Mouse (Mus musculus) neutrophil, adult 5-6 weeks (primary cell): Measurements from ENCODE around the gene Casq2. TPM values are rescaled to one million over a fixed set of nuclear protein-coding genes. Genes with fewer than 3 reads are reported as not detected.

Experiments
- ATAC-seq: fragments of 151-379, 151-347 bp; 2 replicates; pipeline ENCODE4 v1.8.0; 2017; ENCODE audit warnings: mild to moderate bottlenecking, moderate TSS enrichment; ENCODE audit not compliant: insufficient number of reproducible peaks, poor library complexity, low FRiP score, severe bottlenecking; ENCODE audit errors: extremely low read depth
- total RNA-seq: library from RNA; stranded (forward); fragments of 200-1000 nt; gene quantifications from 2 replicates; pipeline ENCODE4 v1.2.3, GENCODE M21; 2017

Casq2 gene
- total RNA-seq, 1 experiment from 2014 or later: not detected

- ATAC-seq: no peak
These were observed 15.9 kb upstream of the Casq2 start for GRCm38 (mm10) chr3:102070360-102070759.

GRCm38 (mm10) chr3:102071016-102071415 lies 15.2 kb upstream of the Casq2 start:
- no peak for ATAC-seq

GRCm38 (mm10) chr3:102079413-102079812 lies 6.8 kb upstream of the Casq2 start:
- ATAC-seq: no peak

GRCm38 (mm10) chr3:102081862-102082261 lies 4.4 kb upstream of the Casq2 start:
- ATAC-seq: no peak

- no peak for ATAC-seq
These were observed 2.5 kb upstream of the Casq2 start for GRCm38 (mm10) chr3:102083589-102084230.

DNA sequence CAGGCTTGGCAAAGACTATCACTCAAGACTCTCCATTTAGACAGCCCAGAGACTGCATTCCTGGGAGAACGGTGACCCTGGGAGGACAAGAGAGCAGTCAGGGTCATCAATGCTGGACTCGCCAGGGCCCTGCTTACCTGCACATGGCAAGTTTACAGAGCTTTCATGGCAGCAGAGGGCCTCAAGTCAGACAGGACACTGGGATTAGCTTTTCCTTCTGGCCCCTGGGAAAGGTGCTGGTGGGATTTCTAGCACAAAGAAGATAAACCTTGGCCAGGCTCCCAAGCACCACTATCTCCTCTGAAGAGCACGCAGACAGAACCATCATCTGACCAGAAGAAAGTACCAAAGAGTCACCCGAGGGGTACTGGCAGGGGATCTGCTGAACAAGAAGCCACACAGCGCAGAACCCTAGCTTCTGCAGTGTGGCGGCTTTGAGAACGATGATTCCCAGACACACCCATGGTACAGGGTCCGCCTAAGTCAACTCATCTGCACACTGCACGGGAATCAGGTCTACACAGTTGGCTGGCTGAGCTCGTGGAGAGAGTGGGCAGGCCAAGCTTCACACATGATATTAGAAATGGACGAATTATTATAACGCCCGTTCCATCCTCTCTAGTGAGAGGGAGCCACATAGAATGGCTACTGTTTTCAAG lies 1.3 kb upstream of the Casq2 start:
- ATAC-seq: no peak

DNA sequence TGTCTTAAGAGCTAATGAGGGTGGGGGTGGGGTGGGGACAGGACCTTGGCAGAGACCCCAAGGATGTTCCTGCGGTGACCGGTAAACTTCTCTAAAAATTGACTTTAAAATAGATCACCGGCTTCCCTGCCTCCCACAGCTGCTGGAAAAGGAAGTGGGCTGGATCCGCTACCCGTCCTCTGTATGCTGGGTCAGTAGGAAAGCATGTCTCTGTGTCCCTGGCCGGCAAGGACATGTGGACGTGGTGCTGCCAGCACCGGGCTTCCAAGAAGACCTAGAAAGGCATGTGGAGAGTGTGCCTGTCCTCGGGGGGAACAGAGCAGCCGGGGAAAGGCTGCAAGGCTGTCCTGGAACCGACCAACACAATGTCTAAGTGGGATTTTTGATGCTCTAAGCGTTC lies 496 bp upstream of the Casq2 start:
- no peak for ATAC-seq

DNA sequence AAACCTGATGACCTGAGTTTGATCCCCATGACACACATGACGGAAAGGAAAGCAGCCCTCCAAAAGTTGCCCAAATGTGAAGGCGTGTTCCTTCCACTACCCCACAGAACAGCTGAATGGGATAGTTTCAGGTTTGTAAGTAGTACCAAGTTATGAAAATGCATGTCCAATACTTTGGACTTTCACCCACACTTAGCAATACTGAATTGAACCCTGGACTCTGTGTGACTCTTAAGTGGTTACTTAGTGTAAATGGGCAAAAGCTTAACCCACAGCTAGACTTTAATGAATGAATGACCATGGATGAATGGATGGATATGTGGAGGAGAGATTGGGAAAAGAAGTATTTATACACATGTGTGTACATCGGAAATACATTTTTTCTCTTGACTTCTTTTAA lies 8.6 kb downstream of the Casq2 start:
- ATAC-seq: no peak

DNA sequence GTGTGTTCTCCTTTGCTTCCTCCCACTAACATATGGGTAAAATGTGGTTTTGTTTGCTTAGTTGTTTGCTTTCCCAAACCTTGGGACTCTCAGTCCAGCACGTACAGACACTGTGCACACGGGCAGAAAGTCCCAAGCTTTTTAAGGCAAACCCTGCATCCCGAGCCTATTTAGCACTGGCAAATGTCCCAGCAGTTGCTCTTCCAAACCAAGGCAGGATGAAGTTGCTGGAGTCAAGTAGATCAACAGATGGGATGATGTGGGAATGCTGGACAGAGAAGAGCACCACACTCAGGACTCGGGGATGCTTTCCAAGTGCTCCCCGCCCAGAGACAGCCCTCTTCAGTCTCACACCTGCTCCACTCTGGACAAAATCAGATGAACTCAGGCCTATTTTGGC lies 9.2 kb downstream of the Casq2 start:
- ATAC-seq: no peak

GRCm38 (mm10) chr3:102096366-102096765 lies 10.2 kb downstream of the Casq2 start:
- ATAC-seq: no peak

DNA sequence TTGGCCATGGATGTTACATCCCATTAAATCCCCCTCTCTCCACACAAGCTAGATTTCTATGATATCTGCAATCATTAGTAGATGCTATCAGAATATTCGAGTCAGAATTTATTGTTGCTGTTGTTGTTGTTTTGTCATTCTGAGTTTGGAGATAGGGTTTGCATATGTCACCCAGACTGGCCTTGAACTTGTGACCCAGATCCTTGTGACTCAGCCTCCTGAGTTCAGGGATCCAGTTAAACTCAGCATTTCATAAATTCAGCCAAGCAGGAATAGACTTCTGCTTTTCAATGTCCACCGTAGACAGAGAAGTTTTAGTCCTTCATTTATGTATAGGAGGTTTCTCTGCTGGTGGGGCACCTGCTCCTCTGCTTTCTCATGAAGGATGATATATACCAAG lies 10.8 kb downstream of the Casq2 start:
- no peak for ATAC-seq

DNA sequence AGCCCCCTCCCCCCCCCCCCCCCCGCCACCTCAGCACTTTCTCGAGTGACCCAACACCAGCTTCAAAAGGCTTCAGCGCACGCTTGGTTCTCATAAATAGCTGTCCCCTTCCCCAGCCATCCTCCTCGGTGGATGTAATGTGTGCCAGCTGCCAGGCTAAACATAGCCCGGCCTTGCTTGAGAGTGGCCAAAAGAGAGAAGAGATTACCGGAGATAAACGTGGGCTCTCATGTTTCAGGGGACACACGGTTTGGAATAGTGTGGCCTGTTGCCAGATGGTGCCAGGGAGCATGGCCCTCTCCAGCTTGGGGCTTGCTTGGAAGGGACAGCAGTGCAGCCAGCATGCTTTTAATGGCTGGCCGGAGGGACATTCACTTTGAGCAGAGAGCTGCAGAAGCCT lies 13.0 kb downstream of the Casq2 start:
- no peak for ATAC-seq

GRCm38 (mm10) chr3:102099793-102100192 lies 13.6 kb downstream of the Casq2 start:
- ATAC-seq: no peak

DNA sequence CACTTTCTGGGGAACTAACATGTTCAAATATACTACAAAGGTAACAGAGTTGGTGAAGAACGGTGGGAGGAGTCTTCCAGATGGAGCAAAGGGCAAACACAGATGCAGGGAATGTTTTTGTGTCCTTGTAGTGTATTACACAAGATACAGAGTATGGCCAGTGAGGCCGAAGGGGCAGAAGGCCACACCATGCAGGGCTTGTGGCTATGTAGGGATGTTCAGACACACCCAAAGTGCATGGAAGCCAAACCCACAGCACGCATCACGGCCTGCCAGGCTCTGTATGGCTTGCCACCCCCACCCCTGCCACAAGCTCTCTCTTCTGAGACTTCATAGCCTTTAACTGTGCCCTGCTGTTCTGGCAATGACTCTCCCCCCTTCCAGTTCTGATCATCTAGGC lies 15.2 kb downstream of the Casq2 start:
- ATAC-seq: no peak

GRCm38 (mm10) chr3:102103811-102104565 lies 17.8 kb downstream of the Casq2 start:
- ATAC-seq: no peak

DNA sequence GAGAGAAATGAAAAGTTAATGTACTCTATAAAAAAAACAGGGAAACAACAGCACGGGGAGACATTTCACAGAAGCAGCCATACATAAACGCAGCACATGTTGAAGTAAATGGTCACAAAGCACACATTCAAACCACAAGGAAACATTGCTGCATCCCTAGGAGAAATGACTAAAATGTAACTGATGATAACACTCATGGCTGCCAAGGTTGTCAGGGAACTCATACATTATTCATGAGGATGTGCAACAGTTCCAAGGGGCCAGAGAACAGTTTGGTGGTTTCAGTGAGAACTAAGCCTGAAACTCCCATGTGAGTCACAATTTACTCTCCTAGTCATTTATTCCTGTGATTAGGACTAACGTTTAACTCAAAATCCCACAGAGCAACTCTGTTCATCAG lies 22.0 kb downstream of the Casq2 start:
- no peak for ATAC-seq

- ATAC-seq: no peak
These were observed 25.9 kb downstream of the Casq2 start for GRCm38 (mm10) chr3:102111979-102112599.

- ATAC-seq: no peak
These were observed 34.7 kb downstream of the Casq2 start for GRCm38 (mm10) chr3:102120947-102121346.

DNA sequence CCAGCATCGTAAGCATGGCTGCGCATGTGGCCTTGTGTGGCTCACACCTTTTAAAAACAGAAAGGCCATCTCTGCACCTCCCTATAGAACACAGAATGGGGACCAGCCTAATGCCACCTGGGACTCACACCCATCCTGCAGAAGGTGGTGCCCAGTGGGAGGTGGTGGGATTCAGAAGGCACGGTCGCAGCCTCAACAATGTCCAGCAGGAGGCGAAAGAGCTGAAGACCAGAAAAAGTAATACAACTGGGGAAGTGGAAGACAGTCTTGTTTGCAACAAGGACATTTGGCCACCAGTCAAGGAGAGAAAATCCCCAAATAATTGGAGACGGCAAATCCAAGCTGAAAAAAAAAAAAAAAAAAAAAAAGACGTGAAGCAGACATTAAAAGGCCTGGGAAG lies 35.8 kb downstream of the Casq2 start:
- no peak for ATAC-seq

DNA sequence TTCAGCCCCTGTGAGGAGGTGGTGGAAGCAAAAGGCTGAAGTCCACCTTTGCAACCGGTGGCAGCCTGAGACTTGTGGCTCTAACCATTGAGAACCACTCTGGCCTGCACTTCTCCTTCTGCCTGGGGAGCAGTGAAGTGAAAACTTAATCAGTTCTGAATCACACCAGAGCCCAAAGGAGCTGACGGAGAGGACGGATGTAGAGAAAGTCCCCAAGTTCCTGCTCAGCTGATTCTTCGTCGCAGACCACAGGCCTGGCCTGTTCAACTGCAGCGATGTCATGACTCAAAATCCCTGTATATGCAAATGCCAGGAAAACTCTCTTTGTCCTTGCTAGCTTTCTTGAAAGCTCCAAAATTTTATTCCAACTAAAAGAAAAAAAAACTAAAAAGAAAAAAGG lies 37.4 kb downstream of the Casq2 start:
- ATAC-seq: no peak
